In genomic region chr1:176688251-176688880, GRCm38 (mm10) we compare ENCODE assay signal across 23 mouse cellular contexts.
DNase-seq lines count a peak whose midpoint lies in the region; ATAC-seq and TF ChIP-seq lines count a peak whose summit lies in the region.
"Had no signal": no experiment of that assay in that cellular context is flagged by ENCODE, and none has a peak within 500 bp of the region (broad histone marks: within the 10 kb centered on the region; RNA-seq: fewer than 3 reads in every experiment).

No protein-coding gene starts in this region.

- in situ Hi-C loops in ES-E14 (cut with MboI; ENCODE audit: low sequenced_read_pairs in 2 of 2, unreplicated experiment in 2 of 2): no loop called here

- no peaks in the 10 kb centered on the region for H3K4me1 ChIP-seq in heart, embryonic 10.5 days
- H3K4me1 ChIP-seq in heart, embryonic 11.5 days (ENCODE audit: control insufficient read depth, insufficient read depth, low read length): no peaks in the 10 kb centered on the region
- no peaks in the 10 kb centered on the region for H3K4me1 ChIP-seq in ES-E14 (ENCODE audit: control insufficient read depth in 2 of 2, insufficient read depth in 2 of 2, low read length in 2 of 2, poor library complexity in 1 of 2)
- H3K4me1 ChIP-seq: embryonic facial prominence, embryonic 13.5 days; embryonic facial prominence, embryonic 15.5 days; forebrain, embryonic 10.5 days; forebrain, embryonic 12.5 days had no signal

- no peaks in the 10 kb centered on the region for H3K36me3 ChIP-seq in heart, embryonic 10.5 days
- no peaks in the 10 kb centered on the region for H3K36me3 ChIP-seq in heart, embryonic 11.5 days (ENCODE audit: control insufficient read depth, insufficient read depth, low read length)
- no peaks in the 10 kb centered on the region for H3K36me3 ChIP-seq in ES-E14 (ENCODE audit: control insufficient read depth, insufficient read depth, low read length, poor library complexity, severe bottlenecking)
- H3K36me3 ChIP-seq: embryonic facial prominence, embryonic 13.5 days; embryonic facial prominence, embryonic 15.5 days; forebrain, embryonic 10.5 days; forebrain, embryonic 12.5 days had no signal

- 81% methylated on average over 6 of the region's 6 CpGs for WGBS in heart, embryonic 10.5 days
- 80% methylated on average over 6 of the region's 6 CpGs for WGBS in heart, embryonic 11.5 days (ENCODE audit: insufficient replicate concordance)

- no peaks in the 10 kb centered on the region for H3K9me3 ChIP-seq in heart, embryonic 10.5 days
- H3K9me3 ChIP-seq in heart, embryonic 11.5 days (replicated peaks; ENCODE audit: control insufficient read depth, low read length): no peaks in the 10 kb centered on the region
- H3K9me3 ChIP-seq in ES-E14 (ENCODE audit: control insufficient read depth, insufficient read depth, low read depth, low read length): no peaks in the 10 kb centered on the region
- H3K9me3 ChIP-seq: embryonic facial prominence, embryonic 13.5 days; embryonic facial prominence, embryonic 15.5 days; forebrain, embryonic 10.5 days; forebrain, embryonic 12.5 days had no signal

- no peaks in the 10 kb centered on the region for H3K27me3 ChIP-seq in heart, embryonic 10.5 days (ENCODE audit: insufficient read depth, poor library complexity, severe bottlenecking)
- no peaks in the 10 kb centered on the region for H3K27me3 ChIP-seq in heart, embryonic 11.5 days (ENCODE audit: control insufficient read depth, insufficient read depth, low read length)
- H3K27me3 ChIP-seq: embryonic facial prominence, embryonic 13.5 days; embryonic facial prominence, embryonic 15.5 days; forebrain, embryonic 12.5 days had no signal

- no peak for ATAC-seq in heart, embryonic 11.5 days (replicated peaks; ENCODE audit: insufficient number of reproducible peaks, low FRiP score, low TSS enrichment)
- ATAC-seq: forebrain, embryonic 14.5 days; forebrain, embryonic 16.5 days had no signal

- DNase-seq in heart, embryonic 10.5 days (ENCODE audit: low spot score): peak; percentile 56
- DNase-seq in ES-E14 (ENCODE audit: low read depth, low spot score) (no peak), ZHBTc4 (ENCODE audit: low read depth, low spot score) (peak; percentile 81)
- no peak for DNase-seq in thymus, postnatal 36 days
- no peak for DNase-seq in thymus, postnatal 4 days
- DNase-seq: adrenal gland, adult 2 months; adrenal gland, postnatal 10 days; adrenal gland, postnatal 25 days; cerebellum, adult 11 months; cerebellum, adult 18-20 months; cerebellum, adult 8-10 months; cerebellum, adult 9-11 months; cerebellum, postnatal 14 days; cerebellum, postnatal 36 days; embryo, embryonic 11 days had no signal

- H3K4me2 ChIP-seq in heart, embryonic 11.5 days: no peak overlapping the region
- H3K4me2 ChIP-seq: embryonic facial prominence, embryonic 13.5 days; embryonic facial prominence, embryonic 15.5 days; forebrain, embryonic 12.5 days had no signal

- no peak overlapping the region for H3K4me3 ChIP-seq in heart, embryonic 10.5 days
- no peak overlapping the region for H3K4me3 ChIP-seq in heart, embryonic 11.5 days (ENCODE audit: low read depth, low read length)
- H3K4me3 ChIP-seq in ES-E14 (ENCODE audit: insufficient read depth in 1 of 2, low read depth in 1 of 2, low read length in 2 of 2, poor library complexity in 1 of 2, severe bottlenecking in 1 of 2): no peak overlapping the region
- H3K4me3 ChIP-seq: embryonic facial prominence, embryonic 13.5 days; embryonic facial prominence, embryonic 15.5 days; erythroblast, embryonic 14.5 days; forebrain, embryonic 10.5 days; forebrain, embryonic 12.5 days had no signal

- H3K27ac ChIP-seq in heart, embryonic 10.5 days: no peak overlapping the region
- no peak overlapping the region for H3K27ac ChIP-seq in heart, embryonic 11.5 days (ENCODE audit: low read depth, low read length)
- no peak overlapping the region for H3K27ac ChIP-seq in ES-E14 (ENCODE audit: insufficient read depth, low read depth, low read length, poor library complexity, severe bottlenecking)
- H3K27ac ChIP-seq: embryonic facial prominence, embryonic 13.5 days; embryonic facial prominence, embryonic 15.5 days; forebrain, embryonic 10.5 days; forebrain, embryonic 12.5 days had no signal

- H3K9ac ChIP-seq in heart, embryonic 11.5 days (ENCODE audit: low read depth, low read length): no peak overlapping the region
- no peak overlapping the region for H3K9ac ChIP-seq in ES-E14 (ENCODE audit: insufficient read depth, low read depth, low read length, poor library complexity, severe bottlenecking)
- H3K9ac ChIP-seq: embryonic facial prominence, embryonic 13.5 days; embryonic facial prominence, embryonic 15.5 days; forebrain, embryonic 12.5 days had no signal

TF ChIP-seq in ES-E14, 5 proteins besides CTCF, POLR2A, EP300 and RAD21:
- TF ChIP-seq CHD2 (IDR thresholded peaks at IDR 0.05; ENCODE audit: low read depth, low read length) (no peak), MAFK (IDR thresholded peaks at IDR 0.05; ENCODE audit: insufficient read depth, low read depth, low read length) (peak; percentile 44; the same call in 1 of the 2 replicates), ZNF384 (IDR thresholded peaks at IDR 0.05; ENCODE audit: low read depth, low read length) (no peak), HCFC1 (IDR thresholded peaks at IDR 0.05; ENCODE audit: borderline replicate concordance, insufficient read depth, low read length) (no peak), ZC3H11A (IDR thresholded peaks at IDR 0.05; ENCODE audit: borderline replicate concordance, low read depth, low read length) (no peak)

Comparison
In these comparisons a context has a peak if more than half of its experiments do, and no peak if none do; other contexts are left out.
1. DNase-seq: peak in heart, embryonic 10.5 days (single experiment) and ZHBTc4 (single experiment); none in ES-E14 (single experiment), thymus, postnatal 36 days (0 of 2) and thymus, postnatal 4 days (single experiment).